Mouse (Mus musculus): ENCODE results near the gene Gzmk. TPM values are rescaled to one million over a fixed set of nuclear protein-coding genes. Genes with fewer than 3 reads are reported as not detected.

Gene Gzmk
- total RNA-seq, 2 experiments from 2014 or later: not detected

Other genes with a start within 250 kb of the Gzmk start
- gene Ccno, start 238.1 kb downstream of the Gzmk start, total RNA-seq (2015; ENCODE audit: low replicate concordance): 5.2 and 10.0 TPM in 2 replicates
- gene Ccno, start 238.1 kb downstream of the Gzmk start, total RNA-seq (2017; ENCODE audit: low replicate concordance): 2.0 TPM in 2 replicates
- not detected in 2 replicates for gene Mcidas, start 232.1 kb downstream of the Gzmk start, total RNA-seq (2015; ENCODE audit: low replicate concordance)
- gene Mcidas, start 232.1 kb downstream of the Gzmk start, total RNA-seq (2017; ENCODE audit: low replicate concordance): not detected in 2 replicates
- gene Cdc20b, start 190.8 kb downstream of the Gzmk start, total RNA-seq (2015; ENCODE audit: low replicate concordance): not detected in 2 replicates
- gene Cdc20b, start 190.8 kb downstream of the Gzmk start, total RNA-seq (2017; ENCODE audit: low replicate concordance): not detected in 2 replicates
- not detected in 2 replicates for gene Gpx8, start 179.5 kb downstream of the Gzmk start, total RNA-seq (2015; ENCODE audit: low replicate concordance)
- gene Gpx8, start 179.5 kb downstream of the Gzmk start, total RNA-seq (2017; ENCODE audit: low replicate concordance): not detected in 2 replicates
- gene Gzma, start 124.9 kb downstream of the Gzmk start, total RNA-seq (2015; ENCODE audit: low replicate concordance): not detected in 2 replicates
- gene Gzma, start 124.9 kb downstream of the Gzmk start, total RNA-seq (2017; ENCODE audit: low replicate concordance): 1.1 TPM in 1 of 2 replicates, not detected in the other
- 1.0 TPM in 1 of 2 replicates, not detected in the other for gene Esm1, start 16.2 kb downstream of the Gzmk start, total RNA-seq (2015; ENCODE audit: low replicate concordance)
- gene Esm1, start 16.2 kb downstream of the Gzmk start, total RNA-seq (2017; ENCODE audit: low replicate concordance): 0.60 TPM in 1 of 2 replicates, not detected in the other
- not detected in 2 replicates for gene BC067074, start 67.3 kb upstream of the Gzmk start, total RNA-seq (2015; ENCODE audit: low replicate concordance)
- not detected in 2 replicates for gene BC067074, start 67.3 kb upstream of the Gzmk start, total RNA-seq (2017; ENCODE audit: low replicate concordance)